Mouse (Mus musculus) bone marrow, adult 2 months (tissue): Measurements from ENCODE around the gene Asic4. TPM values are rescaled to one million over a fixed set of nuclear protein-coding genes. Genes with fewer than 3 reads are reported as not detected.

Source experiments
- H3K27ac ChIP-seq: fragments of 200-500 bp; 2 replicates; pipeline ENCODE4 v1.5.1; 2012; ENCODE audit warnings: low read depth, mild to moderate bottlenecking, control low read depth, inconsistent platforms, low read length; ENCODE audit not compliant: control insufficient read depth, poor library complexity, insufficient read depth
- H3K4me1 ChIP-seq: fragments of 200-500 bp; 2 replicates; pipeline ENCODE4 v1.6.1; 2011; ENCODE audit warnings: low read length; ENCODE audit not compliant: control insufficient read depth, insufficient read depth
- H3K4me3 ChIP-seq: fragments of 200-500 bp; replicated peaks from 2 replicates; pipeline ENCODE3; 2011; ENCODE audit warnings: mild to moderate bottlenecking, low read depth, low read length, control low read depth; ENCODE audit not compliant: control insufficient read depth
- CTCF ChIP-seq: fragments of 200-500 bp; IDR thresholded peaks from 2 replicates; pipeline ENCODE4 v1.5.1; 2011; ENCODE audit warnings: low read length, control low read depth; ENCODE audit not compliant: control insufficient read depth, insufficient read depth
- POLR2A ChIP-seq: fragments of 200-500 bp; IDR thresholded peaks from 2 replicates; pipeline ENCODE4 v1.6.1; 2011; ENCODE audit warnings: low read depth, mild to moderate bottlenecking, control low read depth, low read length, borderline replicate concordance; ENCODE audit not compliant: control insufficient read depth
- WGBS: fragments of 180-500 bp; shearing (Covaris S2); methylation state at CpG from one replicate; pipeline ENCODE4 v1.1.7; 2018; 5-methylcytosine and 5-hydroxymethylcytosine counted together
- polyA plus RNA-seq: library from polyadenylated mRNA; stranded (reverse); fragments of >200 nt; gene quantifications from 2 replicates; pipeline ENCODE4 v1.2.4, GENCODE M21; 2011; ENCODE audit warnings: low replicate concordance; ENCODE audit not compliant: missing spikeins, insufficient read depth, insufficient read length

The Asic4 gene
- polyA plus RNA-seq, 1 experiment: not detected

DNA sequence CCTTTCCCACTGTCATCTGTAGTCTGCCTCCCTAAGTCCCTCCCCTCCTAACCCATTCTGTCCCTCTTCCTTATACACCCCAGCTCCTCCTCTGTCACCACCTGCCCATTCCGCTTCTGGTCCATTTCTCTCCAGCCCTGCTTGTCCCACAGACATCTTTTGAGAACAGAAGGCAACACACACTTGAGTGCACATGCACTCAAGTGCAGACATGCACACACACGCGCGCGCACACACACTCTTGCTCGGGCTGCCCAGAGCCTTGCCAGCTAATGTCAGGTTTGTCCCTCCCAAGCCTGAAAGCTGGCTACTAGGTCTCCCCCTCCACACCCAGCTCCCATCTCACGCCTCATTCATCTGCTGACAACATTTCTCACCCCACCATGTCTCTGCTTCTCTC is 9.6 kb upstream of the Asic4 start:
- WGBS: 96% methylated on average over 7 of the region's 7 CpGs
- H3K27ac ChIP-seq: no peak overlapping the region
- H3K4me3 ChIP-seq: no peak overlapping the region
- H3K4me1 ChIP-seq: peaks cover under 1% of the 10 kb centered on the region; the same call in 1 of the 2 replicates
- TF ChIP-seq CTCF (no peak), POLR2A (no peak)

DNA sequence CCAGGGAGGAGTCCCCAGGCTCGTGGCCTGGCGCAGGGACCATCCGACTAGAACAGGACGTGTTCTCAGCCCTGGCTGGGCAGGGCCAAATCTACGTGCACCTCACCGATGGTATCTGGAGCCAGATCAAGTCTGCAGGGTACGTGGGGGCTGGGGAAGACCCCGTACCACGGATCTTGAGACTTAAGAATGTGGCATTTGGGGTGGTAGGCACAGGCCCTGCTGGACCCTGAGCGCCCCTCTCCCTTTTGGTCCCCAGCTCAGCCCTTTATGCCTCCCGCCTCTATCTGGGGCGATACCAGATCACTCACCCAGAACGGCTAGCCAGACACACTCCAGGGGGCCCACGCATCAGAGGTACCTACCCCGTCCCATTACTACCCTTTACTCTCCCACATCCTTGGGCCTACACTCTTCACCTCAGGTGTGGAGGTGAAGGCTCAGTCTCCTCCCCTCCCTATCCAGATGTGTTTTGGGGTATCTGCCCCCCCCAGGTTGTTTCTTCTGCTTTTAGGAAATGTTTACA is 8.7 kb upstream of the Asic4 start:
- no peaks in the 10 kb centered on the region for H3K4me1 ChIP-seq
- WGBS: 90% methylated on average over 15 of the region's 15 CpGs
- H3K4me3 ChIP-seq: no peak overlapping the region
- TF ChIP-seq CTCF (no peak), POLR2A (no peak)
- H3K27ac ChIP-seq: no peak overlapping the region

DNA sequence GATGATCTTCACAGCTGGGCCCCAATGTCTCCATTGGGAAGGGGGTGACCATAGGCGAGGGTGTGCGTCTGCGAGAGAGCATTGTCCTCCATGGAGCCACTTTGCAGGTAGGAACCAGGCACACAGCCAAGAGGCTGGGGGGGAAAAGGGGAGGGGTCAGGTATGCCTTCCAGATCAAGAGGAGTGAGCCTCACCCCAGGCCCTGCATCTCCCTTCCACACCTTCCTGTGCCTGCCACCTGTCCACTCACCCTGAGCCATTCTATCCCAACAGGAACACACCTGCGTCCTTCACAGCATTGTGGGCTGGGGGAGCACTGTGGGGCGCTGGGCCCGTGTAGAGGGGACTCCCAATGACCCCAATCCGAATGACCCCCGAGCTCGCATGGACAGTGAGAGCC is 8.1 kb upstream of the Asic4 start:
- Histone ChIP-seq H3K27ac (no peak overlapping the region), H3K4me3 (no peak overlapping the region)
- 84% methylated on average over 9 of the region's 9 CpGs for WGBS

DNA sequence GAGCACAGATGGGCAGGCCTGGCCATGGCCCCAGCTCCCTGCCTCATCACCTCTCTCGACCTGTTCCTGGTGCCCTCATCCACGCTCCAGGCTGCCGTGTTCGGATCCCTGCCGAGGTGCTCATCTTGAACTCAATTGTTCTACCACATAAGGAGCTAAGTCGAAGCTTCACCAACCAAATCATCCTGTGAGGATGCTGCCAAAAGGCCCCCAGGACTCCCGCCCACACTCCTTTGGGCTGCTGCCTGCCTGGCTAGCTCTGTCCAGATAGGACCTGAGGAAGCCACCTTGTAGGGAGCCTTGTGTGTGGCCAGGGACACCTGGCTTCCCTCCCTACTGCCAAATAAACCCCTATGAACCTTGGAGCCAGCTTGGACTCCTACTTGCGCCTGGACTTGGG is 7.4 kb upstream of the Asic4 start:
- no peak overlapping the region for H3K4me3 ChIP-seq
- H3K27ac ChIP-seq: no peak overlapping the region
- TF ChIP-seq CTCF: no peak
- TF ChIP-seq POLR2A: no peak
- H3K4me1 ChIP-seq: no peaks in the 10 kb centered on the region
- 92% methylated on average over 8 of the region's 8 CpGs for whole genome bisulfite sequencing

More for the DNA sequence above, 8.1 kb upstream of the Asic4 start:
- H3K4me1 ChIP-seq: no peaks in the 10 kb centered on the region
- TF ChIP-seq CTCF (no peak), POLR2A (no peak)

DNA sequence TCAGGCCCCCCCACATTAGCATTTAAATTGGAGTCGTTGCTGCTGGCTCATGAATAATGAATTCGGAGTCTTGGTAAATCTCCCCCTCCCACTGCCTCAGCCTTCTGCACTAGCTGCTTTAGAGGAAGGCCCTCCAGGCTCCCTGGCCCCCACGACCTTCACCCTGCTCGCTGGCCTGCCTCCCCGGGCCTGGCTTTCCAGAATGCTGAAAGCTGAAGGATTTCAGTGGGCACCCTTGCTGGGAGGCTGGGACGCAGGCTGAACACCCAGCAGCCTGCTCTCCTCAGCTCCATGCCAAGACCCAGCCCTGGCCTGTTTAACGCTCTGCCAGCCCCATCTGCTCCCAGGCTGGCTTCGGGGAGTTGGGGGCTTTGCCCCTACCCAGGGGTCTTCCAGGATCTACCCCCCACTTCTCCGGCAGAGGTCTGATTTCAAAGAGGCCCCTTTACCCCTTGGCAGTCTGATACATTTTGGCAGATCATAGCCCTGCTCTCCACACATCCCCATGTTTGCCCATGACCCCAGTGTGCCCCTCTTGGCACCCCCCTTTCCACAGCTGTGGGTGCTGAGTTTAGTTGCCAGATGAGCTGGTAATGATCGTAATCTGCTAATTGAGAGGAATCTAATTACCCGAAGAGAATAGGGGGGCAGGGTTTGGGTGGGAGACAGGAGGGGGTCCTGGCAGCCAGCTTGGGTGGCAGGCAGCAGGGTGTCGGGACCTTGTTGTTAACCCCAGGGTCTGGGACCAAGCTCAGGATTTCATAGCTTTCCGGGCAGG is 6.8 kb upstream of the Asic4 start:
- 76% methylated on average over 13 of the region's 13 CpGs for WGBS
- Histone ChIP-seq H3K27ac (no peak overlapping the region), H3K4me3 (no peak overlapping the region), H3K4me1 (no peaks in the 10 kb centered on the region)
- TF ChIP-seq CTCF (no peak), POLR2A (no peak)

DNA sequence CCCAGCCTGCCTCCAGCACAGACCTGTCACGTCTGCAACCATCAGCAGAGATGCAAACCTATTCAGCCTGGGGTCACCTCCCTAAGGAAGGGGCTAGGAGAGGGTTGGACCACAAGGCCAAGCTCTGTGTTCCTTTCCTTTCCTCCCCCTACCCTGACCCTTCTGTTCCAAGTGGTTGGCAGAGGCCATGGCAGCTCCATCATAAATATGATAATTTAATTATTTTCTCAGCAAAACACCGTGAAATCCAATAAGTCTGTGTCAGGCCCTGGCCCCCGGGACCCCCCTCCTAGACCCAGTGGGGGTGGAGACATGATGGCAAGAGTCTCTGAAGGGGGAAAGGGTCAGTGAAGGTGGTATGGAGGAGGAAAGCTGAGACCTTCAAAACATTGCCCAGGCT is 6.0 kb upstream of the Asic4 start:
- Histone ChIP-seq H3K4me3 (no peak overlapping the region), H3K4me1 (no peaks in the 10 kb centered on the region), H3K27ac (no peak overlapping the region)
- TF ChIP-seq POLR2A (no peak), CTCF (no peak)
- 57% methylated on average over 3 of the region's 3 CpGs for WGBS

DNA sequence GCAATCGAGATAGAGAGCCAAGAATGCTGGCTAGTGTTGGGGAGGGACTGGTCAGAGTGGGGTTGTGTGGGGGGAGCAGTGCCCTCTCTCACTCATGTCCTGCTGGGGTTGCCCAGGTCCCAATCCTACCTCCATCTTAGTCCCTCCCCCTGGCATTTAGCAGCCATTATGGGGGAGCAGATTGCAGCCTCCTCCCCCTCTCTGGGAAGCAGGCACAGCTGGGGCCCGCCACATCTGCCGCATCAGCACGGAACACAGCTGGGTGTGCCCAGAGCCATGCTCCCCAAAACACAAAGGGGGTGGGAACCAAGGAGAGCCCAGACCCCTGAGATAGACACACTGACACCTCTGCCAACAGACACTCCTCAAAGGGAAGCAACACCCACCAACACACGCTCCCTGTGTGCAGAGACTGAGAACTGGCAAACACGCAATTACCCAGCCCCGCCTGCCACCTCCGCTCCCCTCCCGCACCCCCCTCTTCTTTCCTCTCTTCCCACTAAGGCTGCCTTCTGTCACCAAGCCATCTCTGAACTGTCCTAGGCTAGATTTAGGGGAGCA is 5.0 kb upstream of the Asic4 start:
- H3K4me3 ChIP-seq: no peak overlapping the region
- WGBS: 11% methylated on average over 9 of the region's 9 CpGs
- no peak overlapping the region for H3K27ac ChIP-seq
- H3K4me1 ChIP-seq: no peaks in the 10 kb centered on the region
- TF ChIP-seq CTCF (no peak), POLR2A (no peak)

DNA sequence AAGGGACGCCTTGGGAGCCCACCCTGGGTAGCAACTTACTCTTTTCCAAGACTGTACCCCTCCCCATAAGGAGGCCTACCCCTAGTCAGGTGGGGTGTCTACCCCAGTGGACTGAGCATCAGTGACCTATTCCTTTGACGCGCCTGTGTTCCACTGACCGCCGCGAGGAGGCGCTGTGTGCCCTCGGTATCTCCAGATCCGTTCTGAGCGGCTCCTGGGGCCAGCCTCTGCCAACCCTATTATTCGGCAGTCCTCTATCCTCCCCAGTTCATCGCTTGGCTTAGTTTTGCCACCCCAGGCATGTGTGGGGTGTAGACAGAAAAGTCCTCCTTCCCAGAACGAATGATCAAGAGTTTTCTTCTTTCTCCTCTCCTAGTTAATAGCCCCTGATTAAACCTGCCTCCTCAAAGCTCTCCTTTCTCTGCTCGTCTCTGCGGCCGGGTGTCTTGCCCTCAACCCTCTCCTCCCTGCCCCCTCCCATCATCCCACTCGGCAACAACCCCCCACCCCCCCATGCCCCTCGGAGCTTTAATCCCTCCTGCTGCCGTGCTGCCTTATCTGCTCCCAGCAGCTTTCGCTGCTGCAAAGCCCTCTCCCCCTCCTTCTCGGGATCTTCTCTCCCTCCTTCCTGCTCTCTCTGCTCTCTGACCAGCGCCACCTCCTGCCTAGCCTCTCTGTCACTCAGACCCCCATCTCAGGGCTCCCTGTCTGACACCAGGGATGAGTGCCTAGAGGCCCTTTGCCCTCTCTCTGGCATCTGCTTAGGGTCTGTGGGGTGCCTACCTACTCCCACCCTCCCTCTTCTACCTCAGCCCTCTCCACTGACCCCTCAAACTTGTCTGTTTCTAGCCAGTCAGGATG is 4.3 kb upstream of the Asic4 start:
- Histone ChIP-seq H3K4me1 (no peaks in the 10 kb centered on the region), H3K27ac (no peak overlapping the region), H3K4me3 (no peak overlapping the region)
- TF ChIP-seq CTCF (peak; percentile 87), POLR2A (no peak)
- WGBS: 1% methylated on average over 22 of the region's 22 CpGs
